Mouse (Mus musculus): ENCODE measurements at regions not wholly inside any gene's neighbourhood (a gene's known extent, or its start where the extent isn't known, plus 50 kb on each side); places are given as distances from the start of the nearest gene placed in this dataset.
A peak's percentile ranks its signal among the peaks of the same experiment; 100 is the strongest.
"Not testable (repeated sequence)": the region's sequence is repeated elsewhere in the genome, so short reads cannot be mapped to it uniquely, and the experiment has no call there.

DNA sequence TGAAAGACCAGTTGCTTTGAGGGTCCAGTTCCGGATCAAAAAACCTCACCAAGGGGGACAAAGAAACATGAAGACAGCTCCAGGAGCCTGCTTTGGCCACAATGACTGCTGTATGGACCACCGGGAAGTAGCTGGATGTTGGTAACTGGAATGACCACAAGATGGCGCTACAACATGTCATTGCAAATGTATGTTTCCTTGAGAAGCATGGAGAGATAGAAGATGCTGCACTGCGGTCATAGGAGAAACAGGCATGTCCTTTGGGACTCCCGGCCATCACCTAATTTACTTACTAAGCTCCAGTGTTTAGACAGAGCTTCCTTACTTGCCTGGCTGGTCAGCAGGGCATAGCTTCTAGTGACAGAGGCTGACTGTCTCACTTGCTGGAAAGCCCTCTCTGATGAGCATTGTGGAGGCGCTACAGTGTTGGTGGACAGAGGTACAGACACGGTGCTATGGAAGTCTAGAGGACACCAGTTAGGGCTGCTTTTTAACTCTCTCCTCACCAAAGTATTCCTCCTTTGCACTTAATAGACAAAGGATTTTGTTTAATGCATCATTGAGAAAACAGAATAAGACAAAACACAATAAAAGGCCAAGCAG, 118.2 kb downstream of the Tcp10c start:
- TF ChIP-seq POLR2A (IDR thresholded peaks at IDR 0.05; ENCODE audit: borderline replicate concordance, extremely low read depth, low read depth, low read length): no peak
- TF ChIP-seq CTCF (IDR thresholded peaks at IDR 0.05; ENCODE audit: insufficient read depth, low read length): peak; percentile 68
- Histone ChIP-seq H3K4me1 (ENCODE audit: control insufficient read depth, insufficient read depth, low read length) (peaks cover 4% of the 10 kb centered on the region), H3K4me3 (replicated peaks; ENCODE audit: extremely low read depth, low read depth, low read length) (no peak overlapping the region)
- peak; percentile 63 for DNase-seq
- 16% methylated on average over 7 of the region's 7 CpGs for WGBS

DNA sequence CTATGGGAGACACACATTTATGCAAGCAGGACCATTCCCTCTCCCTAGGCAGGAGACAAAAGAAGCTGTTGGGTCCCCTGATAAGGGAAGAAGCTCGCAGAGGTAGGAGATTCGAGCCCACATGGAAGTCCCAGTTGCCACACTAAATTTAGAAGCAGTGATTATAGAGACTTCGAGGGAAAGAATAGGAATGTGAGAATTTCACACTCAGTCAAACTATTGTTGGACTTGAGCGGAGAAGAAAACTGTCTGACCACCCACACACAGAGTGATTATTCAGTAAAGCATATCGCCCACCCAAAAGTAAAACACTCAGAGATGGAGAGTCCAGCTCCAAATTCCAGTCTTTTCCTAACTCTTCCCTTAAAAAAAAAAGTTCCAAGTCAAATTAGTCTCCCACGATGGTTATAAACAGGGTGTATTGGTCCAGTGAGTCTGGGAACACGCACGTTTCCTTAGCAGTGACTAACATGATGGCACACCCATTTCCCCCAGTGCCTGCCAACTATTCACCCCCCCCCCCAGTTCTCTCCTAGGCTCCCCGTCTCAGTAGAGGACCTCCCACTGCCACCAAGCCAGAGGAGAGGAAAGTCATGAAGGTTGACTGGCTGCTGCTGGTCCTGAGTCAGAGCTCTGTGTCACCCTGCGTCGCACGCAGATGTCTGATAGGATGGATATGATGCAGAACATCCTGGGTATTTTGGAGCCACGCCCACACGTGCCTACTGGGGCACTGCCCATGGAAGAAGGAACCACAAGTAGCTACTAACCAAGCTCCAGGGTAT, 120.1 kb downstream of the Tcp10c start:
- TF ChIP-seq CTCF (IDR thresholded peaks at IDR 0.05; ENCODE audit: insufficient read depth, low read length): no peak
- TF ChIP-seq POLR2A (IDR thresholded peaks at IDR 0.05; ENCODE audit: borderline replicate concordance, extremely low read depth, low read depth, low read length): peak; percentile 23; the same call in 1 of the 2 replicates
- DNase-seq: no peak
- no peak overlapping the region for H3K4me3 ChIP-seq (replicated peaks; ENCODE audit: extremely low read depth, low read depth, low read length)
- peaks cover 4% of the 10 kb centered on the region for H3K4me1 ChIP-seq (ENCODE audit: control insufficient read depth, insufficient read depth, low read length)
- 34% methylated on average over 14 of the region's 14 CpGs for WGBS

DNA sequence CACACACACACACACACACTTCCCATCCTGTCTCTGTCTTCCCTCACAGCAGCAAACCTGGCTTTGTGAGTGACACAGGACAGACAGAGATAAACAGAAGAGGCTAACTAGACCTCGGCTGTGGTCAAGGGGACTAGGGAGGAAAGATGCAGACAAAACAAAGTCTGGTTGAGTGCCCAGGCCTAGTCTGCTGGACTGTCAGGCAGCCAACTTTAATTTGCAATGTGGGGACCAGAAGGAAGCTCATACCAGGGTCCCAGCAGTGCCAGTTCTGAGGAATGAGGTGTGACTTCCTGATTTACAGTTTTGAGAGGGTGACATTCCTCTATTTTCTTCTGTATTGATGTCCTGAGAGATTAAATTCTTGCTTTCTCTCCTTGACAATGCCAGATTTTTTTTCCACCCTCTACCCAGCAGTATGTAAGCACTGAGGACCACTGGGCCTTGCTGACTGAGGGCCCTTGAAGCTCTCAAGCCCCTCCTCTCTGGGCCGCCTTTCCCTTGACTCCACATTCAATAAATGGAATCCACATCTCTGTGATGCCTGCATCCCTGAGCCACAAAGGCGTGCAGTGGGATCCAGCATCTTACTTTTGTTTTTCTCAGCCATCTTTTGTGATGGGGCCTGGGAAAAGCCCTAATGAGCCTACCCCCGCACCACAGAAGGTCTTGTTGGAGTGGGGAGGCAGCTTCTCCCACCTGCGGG, 124.6 kb downstream of the Tcp10c start:
- TF ChIP-seq POLR2A (IDR thresholded peaks at IDR 0.05; ENCODE audit: borderline replicate concordance, extremely low read depth, low read depth, low read length) (no peak), CTCF (IDR thresholded peaks at IDR 0.05; ENCODE audit: insufficient read depth, low read length) (no peak)
- Histone ChIP-seq H3K4me1 (ENCODE audit: control insufficient read depth, insufficient read depth, low read length) (peaks cover 4% of the 10 kb centered on the region), H3K4me3 (replicated peaks; ENCODE audit: extremely low read depth, low read depth, low read length) (no peak overlapping the region)
- no peak for DNase-seq
- 34% methylated on average over 5 of the region's 5 CpGs for WGBS

DNA sequence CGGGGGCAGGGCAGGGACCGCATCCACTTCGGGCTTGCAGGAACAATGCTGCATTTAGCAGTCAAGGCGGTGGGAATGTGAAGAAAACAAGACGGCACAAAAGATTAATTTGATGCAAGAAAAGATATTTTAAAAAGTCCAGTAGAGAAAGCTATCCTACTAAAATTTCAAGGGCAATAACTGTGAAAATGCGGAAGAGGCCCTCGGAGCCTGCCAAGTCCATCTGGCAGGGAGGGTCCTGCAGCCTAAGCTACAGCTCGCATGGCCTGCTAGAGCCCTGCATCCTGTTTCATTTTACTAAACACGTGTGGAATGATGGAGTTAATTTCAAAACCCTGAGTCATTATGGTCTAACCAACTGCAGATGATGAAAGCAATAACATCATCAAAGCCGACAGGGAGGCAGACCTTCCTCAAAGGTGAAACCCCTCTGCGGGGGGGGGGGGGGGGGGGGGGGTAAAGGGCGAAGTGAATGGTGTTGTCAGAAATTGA, 125.2 kb downstream of the Tcp10c start:
- TF ChIP-seq POLR2A (IDR thresholded peaks at IDR 0.05; ENCODE audit: borderline replicate concordance, extremely low read depth, low read depth, low read length): no peak
- no peak for TF ChIP-seq CTCF (IDR thresholded peaks at IDR 0.05; ENCODE audit: insufficient read depth, low read length)
- H3K4me3 ChIP-seq (replicated peaks; ENCODE audit: extremely low read depth, low read depth, low read length): no peak overlapping the region
- WGBS: 27% methylated on average over 12 of the region's 12 CpGs
- no peak for DNase-seq
- H3K4me1 ChIP-seq (ENCODE audit: control insufficient read depth, insufficient read depth, low read length): no peaks in the 10 kb centered on the region

DNA sequence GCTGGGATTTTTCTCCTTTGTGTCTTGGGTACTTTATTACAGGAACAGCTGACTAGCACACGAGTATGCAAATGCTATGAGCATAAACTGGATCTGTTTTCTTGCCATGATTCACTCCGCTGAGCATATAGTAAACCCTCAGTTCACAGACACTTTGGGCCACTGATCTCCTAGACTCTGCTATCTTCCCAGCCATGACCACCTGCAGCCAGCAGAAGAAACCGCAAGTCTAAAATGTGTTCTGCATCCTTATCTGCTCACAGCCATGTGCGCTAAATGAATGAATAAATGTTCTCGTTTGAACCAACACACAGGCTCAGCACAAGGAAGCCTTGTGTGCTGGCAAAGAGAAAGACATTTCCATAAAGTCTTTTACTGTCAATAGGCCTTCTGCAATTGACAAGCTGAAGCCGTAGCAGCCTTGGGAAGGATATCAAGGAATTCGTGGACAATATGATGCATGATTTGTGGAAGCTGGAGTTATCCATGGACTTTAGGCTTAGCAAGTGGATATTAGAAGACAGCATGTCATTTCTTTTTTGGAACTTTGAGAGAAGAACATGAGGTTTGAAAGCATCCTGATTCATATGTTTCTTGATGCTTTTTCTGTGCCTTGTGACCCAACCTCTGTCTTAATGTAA, 127.2 kb downstream of the Tcp10c start:
- TF ChIP-seq POLR2A (IDR thresholded peaks at IDR 0.05; ENCODE audit: borderline replicate concordance, extremely low read depth, low read depth, low read length): no peak
- TF ChIP-seq CTCF (IDR thresholded peaks at IDR 0.05; ENCODE audit: insufficient read depth, low read length): no peak
- no peak overlapping the region for H3K4me3 ChIP-seq (replicated peaks; ENCODE audit: extremely low read depth, low read depth, low read length)
- 86% methylated on average over 7 of the region's 7 CpGs for WGBS
- DNase-seq: no peak
- no peaks in the 10 kb centered on the region for H3K4me1 ChIP-seq (ENCODE audit: control insufficient read depth, insufficient read depth, low read length)

DNA sequence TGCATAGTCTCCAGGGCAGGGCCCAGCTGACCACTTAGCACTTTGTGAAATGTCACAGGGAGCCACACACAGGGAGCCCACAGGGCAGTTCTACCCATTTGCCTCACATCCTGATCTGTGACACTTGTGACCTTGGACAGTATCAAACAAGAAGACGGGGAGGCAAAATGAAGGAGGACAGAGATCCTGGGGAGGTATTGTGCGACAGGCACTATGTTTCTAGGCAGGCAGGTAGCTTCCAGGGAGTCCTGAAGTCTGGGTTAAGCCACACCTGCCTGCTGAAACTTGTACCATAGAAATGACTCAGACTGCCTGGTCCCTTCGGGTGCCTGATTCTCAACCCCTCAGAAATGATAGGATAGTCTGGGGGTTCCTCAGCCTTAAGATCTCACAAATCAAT, 127.8 kb downstream of the Tcp10c start:
- Histone ChIP-seq H3K4me1 (ENCODE audit: control insufficient read depth, insufficient read depth, low read length) (no peaks in the 10 kb centered on the region), H3K4me3 (replicated peaks; ENCODE audit: extremely low read depth, low read depth, low read length) (no peak overlapping the region)
- 92% methylated on average over 3 of the region's 3 CpGs for WGBS
- no peak for TF ChIP-seq POLR2A (IDR thresholded peaks at IDR 0.05; ENCODE audit: borderline replicate concordance, extremely low read depth, low read depth, low read length)
- TF ChIP-seq CTCF (IDR thresholded peaks at IDR 0.05; ENCODE audit: insufficient read depth, low read length): no peak
- DNase-seq: no peak

DNA sequence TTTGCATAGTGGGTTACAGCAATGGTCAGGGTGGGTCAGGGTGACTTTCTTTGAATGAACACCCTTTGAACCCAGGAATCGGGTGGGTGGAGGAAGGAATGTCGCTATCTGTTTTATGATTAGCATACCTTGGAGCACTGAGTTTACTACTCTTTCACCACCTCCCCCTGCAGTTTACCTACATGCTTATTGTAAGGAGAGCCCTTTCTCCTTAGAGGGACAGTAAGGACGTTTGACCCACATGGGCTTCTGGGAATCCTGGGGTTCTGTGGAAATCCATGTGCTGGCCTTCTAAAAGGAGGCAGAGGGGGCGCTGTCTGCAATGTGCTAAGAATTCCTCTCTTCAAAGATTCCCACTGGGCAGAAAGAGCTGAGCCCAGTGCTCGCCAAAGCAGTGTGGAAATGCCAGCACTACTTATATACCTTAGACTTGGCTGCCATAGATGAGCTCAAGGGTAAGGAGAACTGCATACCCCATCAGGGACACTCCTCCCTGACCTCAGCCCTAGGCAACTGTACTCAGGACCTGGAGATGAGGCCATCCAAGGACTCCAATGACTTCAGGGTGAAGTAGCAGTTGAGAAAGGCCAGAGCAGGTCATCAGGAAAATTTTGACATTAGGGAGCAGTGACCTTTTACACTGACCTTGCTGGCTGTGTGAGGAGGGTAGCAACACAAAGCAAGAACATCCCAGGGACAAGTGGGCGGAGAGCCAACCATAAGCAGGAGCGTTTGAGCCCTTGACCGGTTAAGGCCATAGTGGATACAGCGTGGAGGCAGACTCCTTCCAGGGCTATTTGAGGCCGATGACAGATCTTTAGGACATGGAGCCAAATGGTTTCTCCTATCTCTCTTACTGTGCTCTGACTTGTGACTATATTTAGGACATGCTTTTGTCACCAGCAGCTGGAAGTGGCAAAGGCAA, 133.2 kb downstream of the Tcp10c start:
- no peak overlapping the region for H3K4me3 ChIP-seq (replicated peaks; ENCODE audit: extremely low read depth, low read depth, low read length)
- no peak for DNase-seq
- 74% methylated on average over 10 of the region's 10 CpGs for WGBS
- peaks cover 6% of the 10 kb centered on the region; the same call in 1 of the 2 replicates for H3K4me1 ChIP-seq (ENCODE audit: control insufficient read depth, insufficient read depth, low read length)
- no peak for TF ChIP-seq POLR2A (IDR thresholded peaks at IDR 0.05; ENCODE audit: borderline replicate concordance, extremely low read depth, low read depth, low read length)
- no peak for TF ChIP-seq CTCF (IDR thresholded peaks at IDR 0.05; ENCODE audit: insufficient read depth, low read length)

DNA sequence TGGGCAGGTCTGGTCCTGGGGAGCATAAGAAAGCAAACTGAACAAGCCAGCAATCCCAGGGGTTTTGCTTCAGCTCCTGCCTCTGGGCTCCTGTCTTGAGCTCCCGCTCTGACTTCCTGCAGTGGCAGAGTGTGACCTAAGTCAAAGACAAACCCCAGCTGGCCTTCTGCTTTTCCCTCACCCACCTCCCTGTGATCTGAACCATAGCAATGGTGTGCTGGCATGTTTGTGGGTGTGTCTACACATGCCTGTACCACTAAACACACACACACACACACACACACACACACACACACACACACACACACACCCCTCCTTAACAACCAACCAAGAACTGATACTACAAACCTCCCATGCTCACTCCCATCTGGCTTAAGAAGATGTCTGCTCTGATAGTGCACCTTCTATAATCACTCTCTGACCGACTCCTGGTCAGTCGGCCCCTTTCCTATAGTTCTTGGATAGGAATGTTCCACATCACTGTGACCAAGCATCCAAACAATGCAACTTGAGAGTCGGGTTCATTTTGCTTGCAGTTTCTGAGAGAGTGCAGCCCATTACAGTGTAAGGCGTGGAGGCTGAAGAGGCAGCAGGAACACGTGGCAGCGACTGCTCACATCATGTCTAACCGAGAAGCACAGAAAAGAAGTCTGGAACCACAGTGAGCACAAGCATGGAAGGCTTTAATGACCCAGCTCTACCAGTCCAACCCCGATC, 134.4 kb downstream of the Tcp10c start:
- TF ChIP-seq CTCF (IDR thresholded peaks at IDR 0.05; ENCODE audit: insufficient read depth, low read length) (no peak), POLR2A (IDR thresholded peaks at IDR 0.05; ENCODE audit: borderline replicate concordance, extremely low read depth, low read depth, low read length) (no peak)
- no peak for DNase-seq
- 53% methylated on average over 9 of the region's 9 CpGs for WGBS
- Histone ChIP-seq H3K4me3 (replicated peaks; ENCODE audit: extremely low read depth, low read depth, low read length) (no peak overlapping the region), H3K4me1 (ENCODE audit: control insufficient read depth, insufficient read depth, low read length) (peaks cover 6% of the 10 kb centered on the region; the same call in 1 of the 2 replicates)

DNA sequence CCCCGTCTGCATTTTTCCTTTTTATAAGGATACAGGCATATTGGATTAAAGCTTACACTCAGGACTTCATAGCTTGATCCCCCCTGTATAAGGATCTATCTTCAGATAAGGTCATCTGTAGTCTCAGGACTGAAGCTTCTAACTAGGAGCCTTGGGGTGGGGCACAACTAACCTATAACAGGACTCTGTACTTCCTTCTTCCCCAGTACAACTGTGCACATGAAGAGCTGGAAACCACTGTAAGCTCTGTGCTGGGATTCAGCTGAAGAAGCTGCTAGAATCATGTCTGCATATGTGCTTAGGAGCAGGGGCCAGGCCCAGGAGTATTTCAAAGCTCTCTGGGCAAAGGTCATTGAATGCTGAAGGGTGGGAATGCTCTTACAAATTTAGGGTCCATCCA, 137.9 kb downstream of the Tcp10c start:
- not testable (repeated sequence) for H3K4me1 ChIP-seq (ENCODE audit: control insufficient read depth, insufficient read depth, low read length); H3K4me3 ChIP-seq (replicated peaks; ENCODE audit: extremely low read depth, low read depth, low read length); DNase-seq
- 90% methylated on average over 1 of the region's 1 CpGs for WGBS

DNA sequence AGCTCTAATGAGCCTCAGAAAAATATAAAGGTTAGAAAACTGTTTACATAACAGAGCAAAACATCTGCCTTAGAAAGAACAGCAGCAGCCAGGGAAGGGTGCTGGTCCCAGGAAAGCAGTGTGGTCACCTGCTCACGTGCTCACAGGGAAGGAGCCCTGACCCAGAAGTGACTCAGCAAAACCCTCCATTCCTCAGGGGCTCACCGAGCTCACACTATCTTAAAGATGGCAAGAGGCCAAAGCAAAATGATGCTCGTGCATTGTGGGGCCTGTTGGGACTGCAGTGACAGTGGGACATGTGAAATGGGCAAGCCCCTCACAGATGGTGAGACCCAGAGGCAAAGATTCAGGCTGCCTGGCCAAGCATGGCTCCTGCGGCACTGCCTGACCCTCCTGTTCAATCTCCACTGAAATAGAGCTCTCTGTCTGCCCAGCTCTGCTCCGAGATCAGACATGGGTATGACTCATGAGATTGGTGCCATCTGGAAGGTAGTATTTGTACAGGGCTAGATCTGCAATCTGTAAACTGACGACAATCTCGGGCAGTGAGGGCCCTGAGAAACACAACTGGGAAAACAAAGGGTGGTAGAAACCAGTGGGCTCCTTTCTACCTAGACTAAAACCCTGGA, 138.4 kb downstream of the Tcp10c start:
- H3K4me3 ChIP-seq (replicated peaks; ENCODE audit: extremely low read depth, low read depth, low read length); H3K4me1 ChIP-seq (ENCODE audit: control insufficient read depth, insufficient read depth, low read length); DNase-seq: not testable (repeated sequence)
- WGBS: 15% methylated on average over 3 of the region's 7 CpGs

DNA sequence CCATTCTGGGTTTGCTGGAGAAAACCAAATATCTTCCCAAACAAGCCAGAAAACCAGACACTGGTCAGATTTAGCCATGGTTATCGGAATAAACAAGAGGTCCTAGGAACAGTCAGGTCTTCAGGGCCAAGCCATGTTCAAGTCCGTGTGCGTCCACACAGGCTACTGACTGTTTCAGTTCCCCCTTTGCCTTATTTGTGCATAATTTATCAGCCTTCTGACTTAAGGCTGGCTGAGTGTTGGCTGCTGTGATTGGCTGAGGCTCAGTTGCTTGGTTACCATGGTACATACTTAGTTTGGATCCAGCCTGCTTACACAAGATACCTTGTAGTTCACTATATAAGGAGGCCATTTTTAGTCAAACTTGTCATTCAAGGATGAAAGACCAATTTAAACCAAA, 139.5 kb downstream of the Tcp10c start:
- not testable (repeated sequence) for H3K4me1 ChIP-seq (ENCODE audit: control insufficient read depth, insufficient read depth, low read length); H3K4me3 ChIP-seq (replicated peaks; ENCODE audit: extremely low read depth, low read depth, low read length); DNase-seq
- WGBS: 85% methylated on average over 3 of the region's 3 CpGs

Measured in lung, adult 2 months (tissue).